Mouse (Mus musculus): ENCODE results near the gene Gm10521. TPM values are rescaled to one million over a fixed set of nuclear protein-coding genes. Genes with fewer than 3 reads are reported as not detected.

Gm10521 gene
- polyA plus RNA-seq (2017; shearing (Covaris generic)), result not detected

DNA sequence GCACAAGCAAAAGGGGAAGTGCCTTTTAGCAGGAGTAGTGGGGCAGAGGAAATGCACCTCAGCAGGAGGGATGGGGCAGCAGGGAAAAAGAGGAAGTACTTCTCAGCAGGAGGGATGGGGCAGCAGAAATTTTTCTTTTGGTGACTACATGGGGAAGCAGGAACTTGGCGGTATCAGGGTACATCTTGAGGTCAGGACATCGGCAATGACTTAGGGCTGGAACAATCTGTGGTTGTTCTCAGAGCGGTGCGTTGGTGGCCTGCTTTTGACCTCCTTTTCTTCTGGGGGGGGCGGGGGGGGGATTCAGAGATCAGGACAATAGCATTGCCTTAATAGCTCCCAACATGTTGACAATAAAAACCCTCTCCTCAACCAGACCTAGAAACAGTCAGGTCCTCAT is at the start of gene Gm10521:
TSS of gene Gm10521 (plus strand) at position 301 of the 400 bp plus-strand sequence.

GRCm38 (mm10) chr1:171917305-171918039 is 22.0 kb downstream of the Gm10521 start, which contains the start of gene Slamf6:
Gene Slamf6 (plus strand): TSS chr1:171917515.

Other genes with a start within 250 kb of the Gm10521 start
- gene Slamf7, start 242.6 kb upstream of the Gm10521 start, polyA plus RNA-seq (2017; shearing (Covaris generic)), result 73.3 TPM
- 158 TPM for gene Cd48, start 213.7 kb upstream of the Gm10521 start, polyA plus RNA-seq (2017; shearing (Covaris generic))
- gene Slamf1, start 128.5 kb upstream of the Gm10521 start, polyA plus RNA-seq (2017; shearing (Covaris generic)), result 84.2 TPM
- gene Cd84, start 56.0 kb upstream of the Gm10521 start, polyA plus RNA-seq (2017; shearing (Covaris generic)), result 109 TPM
- gene Slamf6, start 21.9 kb downstream of the Gm10521 start, polyA plus RNA-seq (2017; shearing (Covaris generic)), result 328 TPM
- gene Vangl2, start 132.8 kb downstream of the Gm10521 start, polyA plus RNA-seq (2017; shearing (Covaris generic)), result 0.22 TPM
- gene Nhlh1, start 161.9 kb downstream of the Gm10521 start, polyA plus RNA-seq (2017; shearing (Covaris generic)), result not detected
- 178 TPM for gene Copa, start 186.9 kb downstream of the Gm10521 start, polyA plus RNA-seq (2017; shearing (Covaris generic))
- 108 TPM for gene Ncstn, start 187.1 kb downstream of the Gm10521 start, polyA plus RNA-seq (2017; shearing (Covaris generic))
- gene Pex19, start 231.1 kb downstream of the Gm10521 start, polyA plus RNA-seq (2017; shearing (Covaris generic)), result 31.7 TPM